Mouse (Mus musculus): ENCODE results near the gene H2-Oa. TPM values are rescaled to one million over a fixed set of nuclear protein-coding genes. Genes with fewer than 3 reads are reported as not detected.
"Not testable (repeated sequence)": the region's sequence is repeated elsewhere in the genome, so short reads cannot be mapped to it uniquely, and the experiment has no call there.

H2-Oa gene
- polyA plus RNA-seq, 1 experiment from 2014 or later, result 0.23 TPM

GRCm38 (mm10) chr17:34143033-34143432 lies 50.9 kb downstream of the H2-Oa start, which contains the start of gene H2-DMb2:
Gene H2-DMb2 (plus strand): TSS chr17:34143307.
- H3K4me3 ChIP-seq (ENCODE audit: low read length), result no peak within 1 kb of the TSS
- no peak within 1 kb of the TSS for H3K9ac ChIP-seq (ENCODE audit: low read length)
- no peaks in the 10 kb centered on the region for H3K36me3 ChIP-seq (ENCODE audit: control insufficient read depth, insufficient read depth, low read length)
- H3K9me3 ChIP-seq (ENCODE audit: control insufficient read depth, low read length), result no peaks in the 10 kb centered on the region
- H3K4me1 ChIP-seq (replicated peaks; ENCODE audit: control insufficient read depth, insufficient read depth, low read length), result peaks cover 17% of the 10 kb centered on the region
- H3K27me3 ChIP-seq (ENCODE audit: control insufficient read depth, insufficient read depth, low read depth, low read length), result peaks cover 23% of the 10 kb centered on the region
- H3K4me2 ChIP-seq (ENCODE audit: low read depth, low read length), result peak within 1 kb of the TSS; percentile 29; the same call in 1 of the 2 replicates
- H3K27ac ChIP-seq (ENCODE audit: low read length), result peak within 1 kb of the TSS; percentile 59
- ATAC-seq (ENCODE audit: low read depth), result peak; percentile 78
- 27% methylated on average over 7 of the region's 7 CpGs for WGBS

DNA sequence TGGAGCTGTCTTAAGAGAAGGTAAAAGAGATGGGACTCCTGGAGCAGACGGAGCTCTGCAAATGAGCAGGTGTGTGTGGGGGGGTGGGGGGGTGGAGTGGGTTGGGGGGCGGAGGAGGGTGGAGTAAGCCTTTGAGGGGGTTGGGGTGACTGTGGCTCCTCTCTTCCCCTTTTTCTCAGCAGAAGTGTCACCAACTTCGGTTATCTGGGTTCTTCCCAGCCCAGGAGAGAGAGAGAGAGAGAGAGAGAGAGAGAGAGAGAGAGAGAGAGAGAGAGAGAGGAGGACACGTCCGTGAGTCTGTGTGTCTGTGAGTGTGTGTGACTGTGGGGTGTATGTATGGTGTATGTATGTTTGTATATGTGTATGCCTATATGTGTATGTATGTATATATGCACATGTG lies 51.3 kb downstream of the H2-Oa start:
- H3K36me3 ChIP-seq (ENCODE audit: control insufficient read depth, insufficient read depth, low read length), result no peaks in the 10 kb centered on the region
- peaks cover 17% of the 10 kb centered on the region for H3K4me1 ChIP-seq (replicated peaks; ENCODE audit: control insufficient read depth, insufficient read depth, low read length)
- no peak overlapping the region for H3K9ac ChIP-seq (ENCODE audit: low read length)
- WGBS, result 59% methylated on average over 4 of the region's 5 CpGs
- ATAC-seq (ENCODE audit: low read depth), result no peak
- no peak overlapping the region for H3K27ac ChIP-seq (ENCODE audit: low read length)
- H3K27me3 ChIP-seq (ENCODE audit: control insufficient read depth, insufficient read depth, low read depth, low read length), result peaks cover 20% of the 10 kb centered on the region
- no peaks in the 10 kb centered on the region for H3K9me3 ChIP-seq (ENCODE audit: control insufficient read depth, low read length)
- H3K4me3 ChIP-seq (ENCODE audit: low read length), result no peak overlapping the region
- 0 out of 2 replicates have a peak overlapping the region, but pooled peaks have one; percentile 29 for H3K4me2 ChIP-seq (ENCODE audit: low read depth, low read length)

DNA sequence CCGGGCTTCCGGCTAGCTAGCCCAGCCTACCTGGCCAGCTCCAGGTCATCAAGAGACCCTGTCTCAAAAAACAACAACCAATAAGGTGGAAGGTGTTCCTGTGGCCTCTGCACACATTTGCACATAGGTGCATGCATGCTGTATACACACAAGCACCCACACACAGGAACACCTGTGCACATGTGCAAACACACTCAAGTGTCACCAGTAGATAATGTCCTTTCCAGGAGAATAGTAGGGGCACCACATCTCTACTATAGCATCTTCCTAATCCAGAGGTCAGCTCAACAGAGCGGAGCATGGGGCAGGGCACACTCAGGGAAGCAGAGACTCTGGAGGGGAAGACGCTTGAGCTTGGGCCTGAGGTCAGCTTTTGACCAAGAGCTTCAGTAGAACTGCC lies 52.1 kb downstream of the H2-Oa start:
- H3K27me3 ChIP-seq (ENCODE audit: control insufficient read depth, insufficient read depth, low read depth, low read length), result peaks cover 14% of the 10 kb centered on the region
- not testable (repeated sequence) for H3K27ac ChIP-seq (ENCODE audit: low read length); H3K36me3 ChIP-seq (ENCODE audit: control insufficient read depth, insufficient read depth, low read length); H3K9me3 ChIP-seq (ENCODE audit: control insufficient read depth, low read length); H3K4me3 ChIP-seq (ENCODE audit: low read length); H3K9ac ChIP-seq (ENCODE audit: low read length); ATAC-seq (ENCODE audit: low read depth); H3K4me2 ChIP-seq (ENCODE audit: low read depth, low read length)
- 84% methylated on average over 4 of the region's 4 CpGs for WGBS
- peaks cover 17% of the 10 kb centered on the region for H3K4me1 ChIP-seq (replicated peaks; ENCODE audit: control insufficient read depth, insufficient read depth, low read length)

Other genes starting within 250 kb of the H2-Oa start
- 63.4 and 67.1 TPM in 2 replicates for gene Cd320, start 249.2 kb upstream of the H2-Oa start, polyA plus RNA-seq (2015; fragmentation: Nextera tagmentation; extraction: Ambion mirVana)
- gene Gm7029, start 218.5 kb upstream of the H2-Oa start, polyA plus RNA-seq (2015; fragmentation: Nextera tagmentation; extraction: Ambion mirVana), result not detected in 2 replicates
- 8.8 and 9.6 TPM in 2 replicates for gene Kifc1, start 201.7 kb upstream of the H2-Oa start, polyA plus RNA-seq (2015; fragmentation: Nextera tagmentation; extraction: Ambion mirVana)
- 0.26 TPM in 1 of 2 replicates, not detected in the other for gene Platr17, start 187.2 kb upstream of the H2-Oa start, polyA plus RNA-seq (2015; fragmentation: Nextera tagmentation; extraction: Ambion mirVana)
- gene Daxx, start 182.9 kb upstream of the H2-Oa start, polyA plus RNA-seq (2015; fragmentation: Nextera tagmentation; extraction: Ambion mirVana), result 44.1 and 50.6 TPM in 2 replicates
- 57.7 and 70.8 TPM in 2 replicates for gene Tapbp, start 176.4 kb upstream of the H2-Oa start, polyA plus RNA-seq (2015; fragmentation: Nextera tagmentation; extraction: Ambion mirVana)
- gene Zbtb22, start 176.4 kb upstream of the H2-Oa start, polyA plus RNA-seq (2015; fragmentation: Nextera tagmentation; extraction: Ambion mirVana), result 17.8 and 18.7 TPM in 2 replicates
- 49.5 and 51.7 TPM in 2 replicates for gene Rgl2, start 162.8 kb upstream of the H2-Oa start, polyA plus RNA-seq (2015; fragmentation: Nextera tagmentation; extraction: Ambion mirVana)
- 143 and 151 TPM in 2 replicates for gene Pfdn6, start 152.0 kb upstream of the H2-Oa start, polyA plus RNA-seq (2015; fragmentation: Nextera tagmentation; extraction: Ambion mirVana)
- gene Wdr46, start 151.7 kb upstream of the H2-Oa start, polyA plus RNA-seq (2015; fragmentation: Nextera tagmentation; extraction: Ambion mirVana), result 20.2 and 20.6 TPM in 2 replicates
- gene B3galt4, start 140.9 kb upstream of the H2-Oa start, polyA plus RNA-seq (2015; fragmentation: Nextera tagmentation; extraction: Ambion mirVana), result 5.5 and 5.6 TPM in 2 replicates
- gene Vps52, start 136.5 kb upstream of the H2-Oa start, polyA plus RNA-seq (2015; fragmentation: Nextera tagmentation; extraction: Ambion mirVana), result 49.4 and 50.5 TPM in 2 replicates
- gene Rps18, start 136.3 kb upstream of the H2-Oa start, polyA plus RNA-seq (2015; fragmentation: Nextera tagmentation; extraction: Ambion mirVana), result 1,739 and 1,825 TPM in 2 replicates
- 55.5 and 83.8 TPM in 2 replicates for gene H2-K1, start 92.0 kb upstream of the H2-Oa start, polyA plus RNA-seq (2015; fragmentation: Nextera tagmentation; extraction: Ambion mirVana)
- gene Ring1, start 67.7 kb upstream of the H2-Oa start, polyA plus RNA-seq (2015; fragmentation: Nextera tagmentation; extraction: Ambion mirVana), result 15.0 and 15.2 TPM in 2 replicates
- 40.9 and 41.6 TPM in 2 replicates for gene H2-Ke6, start 64.3 kb upstream of the H2-Oa start, polyA plus RNA-seq (2015; fragmentation: Nextera tagmentation; extraction: Ambion mirVana)
- 188 and 191 TPM in 2 replicates for gene Slc39a7, start 60.7 kb upstream of the H2-Oa start, polyA plus RNA-seq (2015; fragmentation: Nextera tagmentation; extraction: Ambion mirVana)
- 49.6 and 49.9 TPM in 2 replicates for gene Rxrb, start 60.5 kb upstream of the H2-Oa start, polyA plus RNA-seq (2015; fragmentation: Nextera tagmentation; extraction: Ambion mirVana)
- 2.6 and 3.7 TPM in 2 replicates for gene Col11a2, start 52.9 kb upstream of the H2-Oa start, polyA plus RNA-seq (2015; fragmentation: Nextera tagmentation; extraction: Ambion mirVana)
- gene H2-DMa, start 27.2 kb downstream of the H2-Oa start, polyA plus RNA-seq (2015; fragmentation: Nextera tagmentation; extraction: Ambion mirVana), result 11.8 and 12.7 TPM in 2 replicates
- 97.8 and 100 TPM in 2 replicates for gene Brd2, start 30.3 kb downstream of the H2-Oa start, polyA plus RNA-seq (2015; fragmentation: Nextera tagmentation; extraction: Ambion mirVana)
- gene H2-DMb2, start 51.0 kb downstream of the H2-Oa start, polyA plus RNA-seq (2015; fragmentation: Nextera tagmentation; extraction: Ambion mirVana), result 1.6 and 2.1 TPM in 2 replicates
- gene H2-DMb1, start 60.7 kb downstream of the H2-Oa start, polyA plus RNA-seq (2015; fragmentation: Nextera tagmentation; extraction: Ambion mirVana), result 3.7 and 6.2 TPM in 2 replicates
- 7.2 and 9.7 TPM in 2 replicates for gene Tap1, start 95.2 kb downstream of the H2-Oa start, polyA plus RNA-seq (2015; fragmentation: Nextera tagmentation; extraction: Ambion mirVana)
- 8.8 and 12.8 TPM in 2 replicates for gene Psmb9, start 95.4 kb downstream of the H2-Oa start, polyA plus RNA-seq (2015; fragmentation: Nextera tagmentation; extraction: Ambion mirVana)
- gene Psmb8, start 105.4 kb downstream of the H2-Oa start, polyA plus RNA-seq (2015; fragmentation: Nextera tagmentation; extraction: Ambion mirVana), result 21.4 and 37.2 TPM in 2 replicates
- 12.2 and 18.1 TPM in 2 replicates for gene Tap2, start 111.2 kb downstream of the H2-Oa start, polyA plus RNA-seq (2015; fragmentation: Nextera tagmentation; extraction: Ambion mirVana)
- gene H2-Ob, start 146.6 kb downstream of the H2-Oa start, polyA plus RNA-seq (2015; fragmentation: Nextera tagmentation; extraction: Ambion mirVana), result 0.35 and 0.53 TPM in 2 replicates
- gene H2-Ab1, start 165.3 kb downstream of the H2-Oa start, polyA plus RNA-seq (2015; fragmentation: Nextera tagmentation; extraction: Ambion mirVana), result 15.1 and 36.2 TPM in 2 replicates
- gene H2-Aa, start 195.5 kb downstream of the H2-Oa start, polyA plus RNA-seq (2015; fragmentation: Nextera tagmentation; extraction: Ambion mirVana), result 9.0 and 18.1 TPM in 2 replicates
- gene H2-Eb1, start 213.5 kb downstream of the H2-Oa start, polyA plus RNA-seq (2015; fragmentation: Nextera tagmentation; extraction: Ambion mirVana), result 6.5 and 13.5 TPM in 2 replicates
- gene H2-Eb2, start 233.3 kb downstream of the H2-Oa start, polyA plus RNA-seq (2015; fragmentation: Nextera tagmentation; extraction: Ambion mirVana), result 0.04 TPM in 1 of 2 replicates, not detected in the other